Mouse (Mus musculus) midbrain, embryonic 14.5 days (tissue): ENCODE results near the gene Mars. TPM values are rescaled to one million over a fixed set of nuclear protein-coding genes. Genes with fewer than 3 reads are reported as not detected.

Experiments used
- ATAC-seq: fragments of 200-750 bp; cut with Nextera tagmentation; 2 replicates; pipeline ENCODE4 v1.8.0; 2017; ENCODE audit warnings: moderate number of reproducible peaks, moderate library complexity; ENCODE audit not compliant: low FRiP score, low TSS enrichment
- DNase-seq: peaks from one replicate; pipeline ENCODE4 v3.0.0-alpha.2; 2015
- H3K27ac ChIP-seq: fragments of 300-500 bp; sonication (generic); replicated peaks from 2 replicates; pipeline ENCODE4 v1.5.1; 2014; ENCODE audit warnings: mild to moderate bottlenecking, low read depth, low read length, moderate library complexity
- H3K27me3 ChIP-seq: fragments of 300-500 bp; sonication (generic); 2 replicates; pipeline ENCODE4 v1.6.1; 2014; ENCODE audit warnings: low read length, control low read depth, mixed read lengths; ENCODE audit not compliant: control insufficient read depth, insufficient read depth
- H3K36me3 ChIP-seq: fragments of 300-500 bp; sonication (generic); 2 replicates; pipeline ENCODE4 v1.6.1; 2014; ENCODE audit warnings: low read length, control low read depth; ENCODE audit not compliant: control insufficient read depth, insufficient read depth
- H3K4me1 ChIP-seq: fragments of 300-500 bp; sonication (generic); 2 replicates; pipeline ENCODE4 v1.6.1; 2014; ENCODE audit warnings: mild to moderate bottlenecking, antibody characterized with exemption, low read length, control low read depth; ENCODE audit not compliant: control insufficient read depth, insufficient read depth
- H3K4me2 ChIP-seq: fragments of 300-500 bp; sonication (generic); 2 replicates; pipeline ENCODE4 v1.6.1; 2014; ENCODE audit warnings: mild to moderate bottlenecking, low read length, moderate library complexity
- H3K4me3 ChIP-seq: fragments of 300-500 bp; sonication (generic); replicated peaks from 2 replicates; pipeline ENCODE4 v1.5.1; 2014; ENCODE audit warnings: low read depth, low read length
- H3K9ac ChIP-seq: fragments of 300-500 bp; sonication (generic); replicated peaks from 2 replicates; pipeline ENCODE4 v1.6.1; 2014; ENCODE audit warnings: mild to moderate bottlenecking, low read length, moderate library complexity
- H3K9me3 ChIP-seq: fragments of 300-500 bp; sonication (generic); 2 replicates; pipeline ENCODE4 v1.6.1; 2016; ENCODE audit warnings: low read length, control low read depth, mixed read lengths; ENCODE audit not compliant: control insufficient read depth
- WGBS: fragments of 180-500 bp; shearing (Covaris S2); extraction: QIAGEN DNeasy Blood & Tissue Kit; methylation state at CpG from one replicate; pipeline ENCODE4 v1.1.7; 2014; 5-methylcytosine and 5-hydroxymethylcytosine counted together
- polyA plus RNA-seq: library from polyadenylated mRNA; unstranded; fragments of >200 nt; fragmentation: Nextera tagmentation; extraction: Ambion mirVana; gene quantifications from 2 replicates; pipeline ENCODE4 v1.2.1, GENCODE M21; 2014

The Mars gene
- polyA plus RNA-seq, 1 experiment from 2014 or later: 122 TPM

DNA sequence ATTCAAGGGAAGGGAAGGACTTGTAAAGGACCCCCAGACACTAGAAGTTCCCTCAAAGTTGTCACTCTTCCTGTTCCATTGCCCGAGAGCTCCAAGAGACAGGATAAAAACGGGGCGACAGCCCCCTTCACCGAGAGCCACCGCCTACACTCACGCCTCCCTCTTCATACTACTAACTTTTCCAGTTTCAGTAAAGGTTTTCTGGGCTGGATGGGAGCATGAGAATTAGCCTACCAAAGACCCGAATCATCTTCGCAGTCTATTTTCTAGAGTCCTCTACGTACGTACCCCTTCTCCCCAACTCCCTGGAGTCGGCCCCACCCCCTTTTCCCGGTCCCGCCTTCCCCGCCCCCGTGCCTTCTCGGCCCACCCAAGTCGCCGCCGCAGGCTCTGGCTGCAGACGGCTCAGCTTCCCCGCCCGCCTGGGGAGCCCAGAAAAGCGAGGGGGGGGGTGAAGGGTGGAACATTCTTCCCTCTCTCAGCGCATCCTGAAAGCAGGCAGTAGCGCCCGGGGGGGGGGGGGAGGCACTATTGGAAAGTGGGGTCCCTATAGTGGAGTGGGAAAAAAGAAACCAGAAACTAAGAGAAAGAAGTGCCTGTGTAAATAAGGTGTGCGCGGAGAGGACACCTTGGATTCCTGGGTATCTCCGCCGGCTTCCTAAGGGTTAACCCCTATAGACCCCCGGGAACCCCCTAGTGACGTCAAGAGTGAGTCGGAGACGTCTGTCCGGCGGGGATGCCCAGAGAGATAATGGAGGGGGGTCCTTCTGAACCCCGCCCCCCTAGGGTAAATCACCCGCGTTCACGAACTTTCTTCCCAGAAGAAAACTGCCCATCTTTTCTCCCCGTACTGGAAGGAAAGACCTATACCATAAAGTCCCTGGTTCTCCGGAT lies 28.3 kb upstream of the Mars start:
- peaks cover 21% of the 10 kb centered on the region; the same call in 1 of the 2 replicates for H3K4me1 ChIP-seq
- DNase-seq (peak; percentile 67), ATAC-seq (peak; percentile 43; the same call in 1 of the 2 replicates)
- no peaks in the 10 kb centered on the region for H3K36me3 ChIP-seq
- H3K9me3 ChIP-seq: no peaks in the 10 kb centered on the region
- peak overlapping the region; percentile 56 for H3K4me2 ChIP-seq
- H3K4me3 ChIP-seq: peak overlapping the region; percentile 28
- peaks cover 33% of the 10 kb centered on the region for H3K27me3 ChIP-seq
- H3K27ac ChIP-seq: no peak overlapping the region
- H3K9ac ChIP-seq: peak overlapping the region; percentile 12; the same call in 1 of the 2 replicates
- WGBS: under 1% methylated on average over 42 of the region's 42 CpGs

- Histone ChIP-seq H3K9me3 (no peaks in the 10 kb centered on the region), H3K36me3 (no peaks in the 10 kb centered on the region), H3K27me3 (peaks cover 33% of the 10 kb centered on the region), H3K4me2 (peak overlapping the region; percentile 56), H3K4me3 (peak overlapping the region; percentile 28), H3K27ac (no peak overlapping the region), H3K9ac (no peak overlapping the region; the same call in 1 of the 2 replicates), H3K4me1 (peaks cover 21% of the 10 kb centered on the region; the same call in 1 of the 2 replicates)
- ATAC-seq (peak; percentile 71), DNase-seq (peak; percentile 96)
- WGBS: under 1% methylated on average over 31 of the region's 31 CpGs
Measured at GRCm38 (mm10) chr10:127338930-127339682, 27.5 kb upstream of the Mars start.

DNA sequence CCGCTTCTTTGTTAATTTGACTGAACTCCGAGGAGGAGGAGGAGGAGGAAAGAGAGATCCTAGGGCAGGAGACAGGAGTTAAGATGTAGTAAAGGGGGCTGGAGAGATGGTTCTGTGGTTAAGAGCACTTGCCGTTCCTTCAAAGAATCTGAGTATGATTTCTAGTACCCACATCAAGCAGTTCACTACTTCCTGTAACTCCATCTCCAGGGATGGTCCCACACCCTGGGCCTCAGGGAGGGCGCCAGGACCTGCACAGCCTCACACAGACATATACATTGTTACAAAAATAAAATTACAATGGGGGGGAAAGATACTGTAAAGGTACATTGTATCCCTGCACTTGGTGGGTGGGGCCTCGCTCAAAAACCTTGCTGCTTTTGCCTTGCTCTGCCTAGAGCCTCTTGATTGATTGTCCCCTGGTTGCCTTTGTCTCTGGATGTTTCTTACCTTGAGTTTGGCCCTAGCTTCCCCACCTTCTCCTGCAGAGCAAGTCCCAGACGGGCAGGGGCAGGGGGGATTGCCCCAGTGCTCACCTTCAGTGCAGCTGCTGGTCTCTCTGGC lies 26.0 kb upstream of the Mars start:
- Histone ChIP-seq H3K36me3 (no peaks in the 10 kb centered on the region), H3K27ac (no peak overlapping the region), H3K27me3 (peaks cover 33% of the 10 kb centered on the region), H3K9ac (no peak overlapping the region), H3K4me3 (no peak overlapping the region), H3K4me1 (peaks cover 21% of the 10 kb centered on the region; the same call in 1 of the 2 replicates), H3K9me3 (no peaks in the 10 kb centered on the region), H3K4me2 (no peak overlapping the region)
- WGBS: 82% methylated on average over 6 of the region's 6 CpGs
- no peak for DNase-seq
- no peak for ATAC-seq

- Histone ChIP-seq H3K9me3 (no peaks in the 10 kb centered on the region), H3K4me3 (no peak overlapping the region), H3K36me3 (no peaks in the 10 kb centered on the region), H3K9ac (no peak overlapping the region), H3K4me2 (no peak overlapping the region), H3K27ac (no peak overlapping the region), H3K4me1 (peaks cover 20% of the 10 kb centered on the region; the same call in 1 of the 2 replicates), H3K27me3 (peaks cover 27% of the 10 kb centered on the region)
- 71% methylated on average over 5 of the region's 5 CpGs for WGBS
- no peak for ATAC-seq
- no peak for DNase-seq
Measured at GRCm38 (mm10) chr10:127336952-127337351, 25.4 kb upstream of the Mars start.

DNA sequence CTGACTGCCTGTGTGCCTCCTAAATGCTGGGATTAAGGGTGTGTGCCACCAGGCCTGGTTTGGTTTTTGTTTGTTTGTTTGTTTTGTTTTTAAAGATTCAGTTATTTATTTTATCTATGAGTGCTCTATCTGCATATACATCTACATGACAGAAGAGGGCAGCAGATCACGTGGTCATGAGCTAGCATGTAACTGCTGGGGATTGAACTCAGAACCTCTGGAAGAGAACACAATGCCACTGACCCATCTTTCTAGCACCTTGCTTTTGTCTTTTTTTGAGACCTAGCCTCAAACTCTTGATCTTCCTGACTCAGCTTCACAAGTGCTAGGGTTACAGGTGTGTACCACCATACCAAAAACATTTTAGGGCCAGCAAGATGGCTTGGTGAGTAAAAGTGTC lies 23.7 kb upstream of the Mars start:
- H3K9ac ChIP-seq: no peak overlapping the region
- no peaks in the 10 kb centered on the region for H3K36me3 ChIP-seq
- H3K4me1 ChIP-seq: peaks cover 13% of the 10 kb centered on the region; the same call in 1 of the 2 replicates
- WGBS: 64% methylated on average over 1 of the region's 1 CpGs
- H3K27me3 ChIP-seq: peaks cover 10% of the 10 kb centered on the region
- no peak for DNase-seq
- no peak overlapping the region for H3K27ac ChIP-seq
- no peak for ATAC-seq
- no peaks in the 10 kb centered on the region for H3K9me3 ChIP-seq
- no peak overlapping the region for H3K4me2 ChIP-seq
- no peak overlapping the region for H3K4me3 ChIP-seq

DNA sequence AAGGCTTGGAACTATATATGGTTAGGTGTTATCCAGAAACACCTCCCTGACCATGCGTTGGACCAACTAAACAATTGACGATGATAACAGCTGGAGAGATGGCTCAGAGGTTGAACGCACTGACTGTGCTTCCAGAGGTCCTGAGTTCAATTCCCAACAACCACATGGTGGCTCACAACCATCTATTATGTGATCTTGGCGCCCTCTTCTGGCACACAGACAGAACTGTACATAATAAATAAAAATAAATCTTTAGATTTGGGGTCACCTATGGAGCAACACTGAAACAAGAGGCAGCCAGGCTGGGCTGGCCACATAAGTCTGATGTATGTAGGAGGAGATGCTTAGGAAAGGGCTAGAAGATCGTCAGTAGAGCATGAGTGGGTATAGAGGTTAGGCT lies 21.6 kb upstream of the Mars start:
- H3K9me3 ChIP-seq: no peaks in the 10 kb centered on the region
- no peak overlapping the region for H3K9ac ChIP-seq
- ATAC-seq: no peak
- H3K4me3 ChIP-seq: no peak overlapping the region
- H3K27me3 ChIP-seq: peaks cover 11% of the 10 kb centered on the region
- H3K27ac ChIP-seq: no peak overlapping the region
- H3K36me3 ChIP-seq: no peaks in the 10 kb centered on the region
- WGBS: 56% methylated on average over 5 of the region's 5 CpGs
- H3K4me1 ChIP-seq: no peaks in the 10 kb centered on the region
- no peak for DNase-seq
- H3K4me2 ChIP-seq: no peak overlapping the region

DNA sequence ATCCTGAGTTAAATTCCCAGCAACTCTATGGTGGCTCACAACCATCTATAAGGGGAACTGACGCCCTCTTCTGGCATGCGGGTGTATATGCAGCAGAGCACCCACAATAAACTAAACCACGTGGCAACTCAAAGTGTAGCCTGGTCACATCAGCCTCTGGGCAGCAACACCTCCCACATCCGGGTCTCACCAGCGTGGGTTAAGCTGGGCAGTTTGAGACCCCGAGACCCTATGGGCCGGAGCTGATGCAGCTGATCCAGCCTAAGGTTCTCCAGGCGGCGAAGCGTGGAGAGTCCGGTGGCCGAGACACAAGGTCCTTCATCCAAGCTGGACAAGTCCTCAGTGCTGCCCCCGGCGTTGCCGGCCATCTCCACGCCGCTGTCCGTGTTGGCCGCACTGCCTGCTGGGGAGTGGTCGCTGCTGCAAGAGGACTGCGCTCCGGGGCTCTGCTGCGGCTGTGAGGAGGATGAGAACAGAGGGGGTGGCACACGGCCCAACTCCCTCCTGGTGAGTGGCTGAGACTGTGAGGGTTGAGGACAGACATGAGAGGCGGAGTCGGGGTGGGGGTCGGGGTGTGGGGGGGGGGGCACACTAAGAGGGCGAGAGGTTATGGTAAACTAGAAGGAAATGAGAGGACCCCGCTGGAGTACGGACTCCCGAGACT lies 20.8 kb upstream of the Mars start:
- H3K4me1 ChIP-seq: no peaks in the 10 kb centered on the region
- H3K36me3 ChIP-seq: no peaks in the 10 kb centered on the region
- 22% methylated on average over 31 of the region's 31 CpGs for WGBS
- peak overlapping the region; percentile 19 for H3K4me3 ChIP-seq
- H3K4me2 ChIP-seq: peak overlapping the region; percentile 41
- DNase-seq: peak; percentile 50
- no peak for ATAC-seq
- no peak overlapping the region for H3K9ac ChIP-seq
- H3K27me3 ChIP-seq: peaks cover 19% of the 10 kb centered on the region
- no peaks in the 10 kb centered on the region for H3K9me3 ChIP-seq
- no peak overlapping the region for H3K27ac ChIP-seq

DNA sequence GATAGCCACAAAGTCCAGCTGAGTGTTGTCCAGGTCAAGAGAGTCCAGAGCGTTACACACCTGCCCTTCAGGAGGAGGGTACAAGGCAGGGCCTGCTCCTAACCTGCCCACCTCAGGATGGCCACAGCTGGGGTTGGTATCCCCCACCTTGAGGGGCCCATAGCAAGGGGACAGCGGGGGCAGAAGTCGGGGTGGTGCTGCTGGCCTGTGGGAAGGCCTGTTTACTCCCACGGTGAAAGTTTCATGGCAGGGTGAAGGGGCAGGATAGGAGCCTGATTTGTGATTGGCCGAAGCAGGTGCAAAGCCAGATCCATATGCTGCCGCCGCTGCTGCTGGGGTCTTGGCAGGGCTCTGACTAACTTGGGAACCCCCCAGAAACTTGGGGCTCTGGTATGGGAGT lies 18.6 kb upstream of the Mars start:
- no peak overlapping the region for H3K4me3 ChIP-seq
- no peak overlapping the region for H3K27ac ChIP-seq
- no peak for DNase-seq
- no peaks in the 10 kb centered on the region for H3K9me3 ChIP-seq
- no peak overlapping the region for H3K4me2 ChIP-seq
- H3K36me3 ChIP-seq: no peaks in the 10 kb centered on the region
- no peak overlapping the region for H3K9ac ChIP-seq
- whole genome bisulfite sequencing: 82% methylated on average over 7 of the region's 7 CpGs
- no peak for ATAC-seq
- peaks cover 10% of the 10 kb centered on the region; the same call in 1 of the 2 replicates for H3K4me1 ChIP-seq
- H3K27me3 ChIP-seq: peaks cover 41% of the 10 kb centered on the region
